8 mouse cellular contexts compared by ENCODE assay signal in the genomic region with DNA sequence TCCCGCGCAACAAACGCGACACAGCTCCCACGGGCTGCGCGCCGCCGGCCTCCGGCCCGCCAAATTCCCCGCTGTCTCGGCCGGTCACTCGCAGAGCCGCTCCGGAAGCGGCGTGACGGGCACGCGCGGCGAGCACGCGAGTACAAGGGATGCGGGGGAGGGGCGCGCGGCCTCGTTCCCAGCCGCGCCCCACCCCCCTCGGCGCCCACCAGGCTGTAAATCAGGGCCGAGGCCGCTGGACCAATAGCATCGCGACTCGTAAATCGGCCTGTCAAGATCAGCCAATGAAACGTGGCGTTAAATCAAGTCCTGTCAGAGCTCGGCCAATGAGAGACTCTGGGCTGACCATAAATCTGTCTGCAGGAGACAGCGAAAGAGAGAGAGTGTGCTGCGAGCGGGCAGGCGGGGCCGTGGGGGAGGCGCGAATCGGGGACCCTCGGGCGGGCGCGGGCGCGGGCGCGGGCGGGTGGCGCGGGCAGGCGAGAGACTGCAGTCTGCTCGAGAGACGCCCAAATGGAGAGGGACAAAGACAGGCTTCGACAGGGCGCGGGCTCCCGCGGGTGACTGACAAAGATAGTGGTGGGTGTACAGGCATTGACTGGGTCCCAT. TPM values are rescaled to one million over a fixed set of nuclear protein-coding genes. Genes with fewer than 3 reads are reported as not detected.
DNase-seq lines count a peak whose midpoint lies in the region; ATAC-seq and TF ChIP-seq lines count a peak whose summit lies in the region.

No protein-coding gene starts in this region.

- DNase-seq in CH12.LX (ENCODE audit: extremely low read depth), result peak; percentile 100
- peak; percentile 77 for DNase-seq in c-Kit-positive CD71-positive TER-119-positive erythroid progenitor cells, embryonic 14.5 days (ENCODE audit: low spot score)
- peak; percentile 98 for DNase-seq in heart, postnatal 0 days (ENCODE audit: low spot score)
- DNase-seq in kidney, postnatal 4 days, result peak; percentile 98 to 99

- peak overlapping the region; percentile 53 to 57 (median 57) for H3K4me3 ChIP-seq in CH12.LX (replicated peaks in 1 of 3; ENCODE audit: low read depth in 2 of 3, low read length in 2 of 3, poor library complexity in 1 of 3)
- H3K4me3 ChIP-seq in forebrain, embryonic 12.5 days (replicated peaks), result peak overlapping the region; percentile 44
- H3K4me3 ChIP-seq in heart, postnatal 0 days (ENCODE audit: low read depth, low read length), result peak overlapping the region; percentile 61
- H3K4me3 ChIP-seq in liver, embryonic 16.5 days (ENCODE audit: low read depth, low read length), result peak overlapping the region; percentile 63
- peak overlapping the region; percentile 39 for H3K4me3 ChIP-seq in neural tube, embryonic 13.5 days
- peak overlapping the region; percentile 81 for H3K4me3 ChIP-seq in testis, adult 2 months (ENCODE audit: control insufficient read depth, low read depth, low read length)

- peaks cover 0 to 3% of the 10 kb centered on the region in 2 experiments for H3K36me3 ChIP-seq in CH12.LX (replicated peaks in 1 of 2; ENCODE audit: control insufficient read depth in 1 of 2, insufficient read depth in 1 of 2, low read length in 1 of 2)
- no peaks in the 10 kb centered on the region for H3K36me3 ChIP-seq in forebrain, embryonic 12.5 days (replicated peaks)
- H3K36me3 ChIP-seq in heart, postnatal 0 days (replicated peaks; ENCODE audit: control insufficient read depth, insufficient read depth, low read length), result no peaks in the 10 kb centered on the region
- H3K36me3 ChIP-seq in liver, embryonic 16.5 days (ENCODE audit: control insufficient read depth, insufficient read depth), result no peaks in the 10 kb centered on the region
- H3K36me3 ChIP-seq in neural tube, embryonic 13.5 days, result no peaks in the 10 kb centered on the region
- no peaks in the 10 kb centered on the region for H3K36me3 ChIP-seq in testis, adult 2 months (ENCODE audit: control insufficient read depth, insufficient read depth, low read length)

- peak overlapping the region; percentile 68 for H3K4me2 ChIP-seq in CH12.LX (ENCODE audit: insufficient read depth, low read depth, poor library complexity, severe bottlenecking)
- H3K4me2 ChIP-seq in forebrain, embryonic 12.5 days, result peak overlapping the region; percentile 73
- H3K4me2 ChIP-seq in heart, postnatal 0 days (ENCODE audit: low read depth, low read length), result peak overlapping the region; percentile 87
- peak overlapping the region; percentile 86 for H3K4me2 ChIP-seq in liver, embryonic 16.5 days (ENCODE audit: low read depth, low read length)
- peak overlapping the region; percentile 65 for H3K4me2 ChIP-seq in neural tube, embryonic 13.5 days

- H3K9me3 ChIP-seq in CH12.LX (replicated peaks; ENCODE audit: low read length), result no peaks in the 10 kb centered on the region
- no peaks in the 10 kb centered on the region for H3K9me3 ChIP-seq in forebrain, embryonic 12.5 days
- H3K9me3 ChIP-seq in heart, postnatal 0 days (replicated peaks; ENCODE audit: control insufficient read depth, low read length), result no peaks in the 10 kb centered on the region
- H3K9me3 ChIP-seq in liver, embryonic 16.5 days (replicated peaks; ENCODE audit: control insufficient read depth, low read length), result no peaks in the 10 kb centered on the region
- no peaks in the 10 kb centered on the region for H3K9me3 ChIP-seq in neural tube, embryonic 13.5 days

- no peak for TF ChIP-seq CTCF in CH12.LX (conservative IDR thresholded peaks at IDR 0.05 in 1 of 2, IDR thresholded peaks at IDR 0.05 in 1 of 2; ENCODE audit: low read depth in 2 of 2, low read length in 2 of 2)
- no peak for TF ChIP-seq CTCF in heart, postnatal 0 days (IDR thresholded peaks at IDR 0.05; ENCODE audit: low read depth)
- TF ChIP-seq CTCF in testis, adult 2 months (IDR thresholded peaks at IDR 0.05; ENCODE audit: control insufficient read depth, insufficient read depth, insufficient replicate concordance, low read depth, low read length), result no peak

- under 1% methylated on average over 69 of the region's 71 CpGs for WGBS in forebrain, embryonic 12.5 days
- WGBS in heart, postnatal 0 days, result under 1% methylated on average over 71 of the region's 71 CpGs
- WGBS in liver, embryonic 16.5 days (ENCODE audit: insufficient replicate concordance), result under 1% methylated on average over 69 of the region's 71 CpGs
- under 1% methylated on average over 71 of the region's 71 CpGs for WGBS in neural tube, embryonic 13.5 days

- H3K4me1 ChIP-seq in CH12.LX (ENCODE audit: control insufficient read depth in 1 of 2, insufficient read depth in 2 of 2), result peaks cover 10 to 87% of the 10 kb centered on the region in 2 experiments; a peak in 3 of 4 replicates
- peaks cover 72% of the 10 kb centered on the region for H3K4me1 ChIP-seq in forebrain, embryonic 12.5 days
- peaks cover 8% of the 10 kb centered on the region for H3K4me1 ChIP-seq in heart, postnatal 0 days (ENCODE audit: control insufficient read depth, insufficient read depth)
- peaks cover 42% of the 10 kb centered on the region for H3K4me1 ChIP-seq in liver, embryonic 16.5 days (ENCODE audit: control insufficient read depth, low read depth, low read length)
- H3K4me1 ChIP-seq in neural tube, embryonic 13.5 days (replicated peaks), result peaks cover 76% of the 10 kb centered on the region
- H3K4me1 ChIP-seq in testis, adult 2 months (ENCODE audit: control insufficient read depth, insufficient read depth, low read length), result peaks cover 15% of the 10 kb centered on the region

- peaks cover 5% of the 10 kb centered on the region for H3K27me3 ChIP-seq in CH12.LX (replicated peaks)
- H3K27me3 ChIP-seq in forebrain, embryonic 12.5 days, result peaks cover 23% of the 10 kb centered on the region
- H3K27me3 ChIP-seq in heart, postnatal 0 days (ENCODE audit: control insufficient read depth, insufficient read depth, low read length), result 0 out of 2 replicates have a peak, but pooled peaks cover 8% of the 10 kb centered on the region
- peaks cover 38% of the 10 kb centered on the region for H3K27me3 ChIP-seq in liver, embryonic 16.5 days (ENCODE audit: control insufficient read depth, insufficient read depth, low read depth, low read length)
- H3K27me3 ChIP-seq in neural tube, embryonic 13.5 days, result no peaks in the 10 kb centered on the region
- no peaks in the 10 kb centered on the region for H3K27me3 ChIP-seq in testis, adult 2 months (ENCODE audit: control insufficient read depth, insufficient read depth, low read length)

- ATAC-seq in forebrain, embryonic 12.5 days (ENCODE audit: low FRiP score), result peak; percentile 94
- ATAC-seq in heart, postnatal 0 days (ENCODE audit: insufficient read depth, low read depth), result peak; percentile 96
- ATAC-seq in liver, embryonic 16.5 days (ENCODE audit: low read depth), result peak; percentile 91
- ATAC-seq in neural tube, embryonic 13.5 days (ENCODE audit: low read depth), result peak; percentile 93

- H3K79me2 ChIP-seq in CH12.LX (replicated peaks; ENCODE audit: control insufficient read depth, extremely low read depth, insufficient read depth, poor library complexity, severe bottlenecking), result no peaks in the 10 kb centered on the region

- no peak for TF ChIP-seq RAD21 in CH12.LX (IDR thresholded peaks at IDR 0.05; ENCODE audit: low read depth, low read length)

- in situ Hi-C loops in CH12.LX (cut with MboI; ENCODE audit: low pct_ligation_motif_present, low pct_unique_long_range_greater_than_20kb, low sequenced_read_pairs), result loop anchor here (5.0 kb wide), 2 partner anchors 53 to 118 kb away; no protein-coding TSS in a partner anchor

- dilution Hi-C loops in CH12.LX (cut with MboI; ENCODE audit: extremely low pct_ligation_motif_present, extremely low pct_unique_long_range_greater_than_20kb, low sequenced_read_pairs), result no loop called here

- H3K9ac ChIP-seq in CH12.LX (ENCODE audit: insufficient read depth, low read depth), result peak overlapping the region; percentile 89
- H3K9ac ChIP-seq in forebrain, embryonic 12.5 days, result peak overlapping the region; percentile 81
- H3K9ac ChIP-seq in heart, postnatal 0 days (replicated peaks; ENCODE audit: low read depth, low read length), result peak overlapping the region; percentile 68
- peak overlapping the region; percentile 54 for H3K9ac ChIP-seq in liver, embryonic 16.5 days (ENCODE audit: low read depth, low read length)
- peak overlapping the region; percentile 79 for H3K9ac ChIP-seq in neural tube, embryonic 13.5 days

- TF ChIP-seq EP300 in CH12.LX (IDR thresholded peaks at IDR 0.05; ENCODE audit: low read length), result no peak
- TF ChIP-seq EP300 in heart, postnatal 0 days (IDR thresholded peaks at IDR 0.05; ENCODE audit: low read depth), result peak; percentile 97

- H3K27ac ChIP-seq in CH12.LX (ENCODE audit: insufficient read depth, low read depth), result peak overlapping the region; percentile 17
- peak overlapping the region; percentile 99 for H3K27ac ChIP-seq in forebrain, embryonic 12.5 days
- H3K27ac ChIP-seq in heart, postnatal 0 days (ENCODE audit: low read depth), result peak overlapping the region; percentile 85
- H3K27ac ChIP-seq in liver, embryonic 16.5 days (ENCODE audit: low read length), result peak overlapping the region; percentile 80
- H3K27ac ChIP-seq in neural tube, embryonic 13.5 days (replicated peaks), result peak overlapping the region; percentile 99
- peak overlapping the region; percentile 86 for H3K27ac ChIP-seq in testis, adult 2 months (ENCODE audit: control insufficient read depth, insufficient read depth, low read depth, low read length)

- TF ChIP-seq POLR2A in CH12.LX (IDR thresholded peaks at IDR 0.05; ENCODE audit: low read depth, low read length), result peak; percentile 82
- TF ChIP-seq POLR2A in testis, adult 2 months (IDR thresholded peaks at IDR 0.05; ENCODE audit: control insufficient read depth, low read depth, low read length), result peak; percentile 44

RNA-seq across cellular contexts. Expression of a gene that starts 5.2 kb away (rescaled TPM):
- 0.25 and 0.42 TPM in 2 replicates for total RNA-seq in CH12.LX (2012; rRNA removed)
- total RNA-seq in CH12.LX (2014; rRNA removed), result 0.26 and 0.66 TPM in 2 replicates
- polyA plus RNA-seq in CH12.LX (2012; ENCODE audit: insufficient read length, low read depth), result 0.79 and 1.4 TPM in 2 replicates
- polyA plus RNA-seq in forebrain, embryonic 12.5 days (2016; fragmentation: Nextera tagmentation; extraction: Ambion mirVana), result 0.10 and 0.37 TPM in 2 replicates
- total RNA-seq in heart, postnatal 0 days (2014; rRNA removed; ENCODE audit: low replicate concordance), result not detected in 2 replicates
- 0.10 TPM in 1 of 2 replicates, not detected in the other for polyA plus RNA-seq in heart, postnatal 0 days (2015; fragmentation: Nextera tagmentation; extraction: Ambion mirVana)
- polyA plus RNA-seq in liver, embryonic 16.5 days (2015; fragmentation: Nextera tagmentation; extraction: Ambion mirVana), result 1.0 and 1.1 TPM in 2 replicates
- polyA plus RNA-seq in neural tube, embryonic 13.5 days (2015; fragmentation: Nextera tagmentation; extraction: Ambion mirVana), result 0.57 and 0.62 TPM in 2 replicates
- 0.24 and 0.43 TPM in 2 replicates for polyA plus RNA-seq in testis, adult 2 months (2012; rRNA removed)

RNA-seq across cellular contexts. Expression of a gene that starts 32.7 kb away (rescaled TPM):
- 80.0 and 97.9 TPM in 2 replicates for total RNA-seq in CH12.LX (2012; rRNA removed)
- total RNA-seq in CH12.LX (2014; rRNA removed), result 135 and 148 TPM in 2 replicates
- polyA plus RNA-seq in CH12.LX (2012; ENCODE audit: insufficient read length, low read depth), result 263 and 271 TPM in 2 replicates
- polyA plus RNA-seq in forebrain, embryonic 12.5 days (2016; fragmentation: Nextera tagmentation; extraction: Ambion mirVana), result 226 and 228 TPM in 2 replicates
- 109 and 117 TPM in 2 replicates for total RNA-seq in heart, postnatal 0 days (2014; rRNA removed; ENCODE audit: low replicate concordance)
- polyA plus RNA-seq in heart, postnatal 0 days (2015; fragmentation: Nextera tagmentation; extraction: Ambion mirVana), result 124 TPM in 2 replicates
- 194 TPM in 2 replicates for polyA plus RNA-seq in liver, embryonic 16.5 days (2015; fragmentation: Nextera tagmentation; extraction: Ambion mirVana)
- polyA plus RNA-seq in neural tube, embryonic 13.5 days (2015; fragmentation: Nextera tagmentation; extraction: Ambion mirVana), result 214 and 224 TPM in 2 replicates
- polyA plus RNA-seq in testis, adult 2 months (2012; rRNA removed), result 51.6 and 56.8 TPM in 2 replicates

RNA-seq across cellular contexts. Expression of a gene that starts 34.7 kb away (rescaled TPM):
- total RNA-seq in CH12.LX (2012; rRNA removed), result 2.7 and 3.1 TPM in 2 replicates
- total RNA-seq in CH12.LX (2014; rRNA removed), result 1.0 and 1.2 TPM in 2 replicates
- 45.2 and 59.9 TPM in 2 replicates for polyA plus RNA-seq in CH12.LX (2012; ENCODE audit: insufficient read length, low read depth)
- 16.1 and 16.8 TPM in 2 replicates for polyA plus RNA-seq in forebrain, embryonic 12.5 days (2016; fragmentation: Nextera tagmentation; extraction: Ambion mirVana)
- total RNA-seq in heart, postnatal 0 days (2014; rRNA removed; ENCODE audit: low replicate concordance), result 5.4 and 7.9 TPM in 2 replicates
- polyA plus RNA-seq in heart, postnatal 0 days (2015; fragmentation: Nextera tagmentation; extraction: Ambion mirVana), result 4.5 and 5.5 TPM in 2 replicates
- 5.5 and 7.0 TPM in 2 replicates for polyA plus RNA-seq in liver, embryonic 16.5 days (2015; fragmentation: Nextera tagmentation; extraction: Ambion mirVana)
- polyA plus RNA-seq in neural tube, embryonic 13.5 days (2015; fragmentation: Nextera tagmentation; extraction: Ambion mirVana), result 17.1 and 18.4 TPM in 2 replicates
- polyA plus RNA-seq in testis, adult 2 months (2012; rRNA removed), result 84.7 and 92.7 TPM in 2 replicates

RNA-seq across cellular contexts. Expression of a gene that starts 47.0 kb away (rescaled TPM):
- total RNA-seq in CH12.LX (2012; rRNA removed) (0.13 TPM in 1 of 2 replicates, not detected in the other), CH12.LX (2014; rRNA removed) (not detected in 2 replicates)
- polyA plus RNA-seq in CH12.LX (2012; ENCODE audit: insufficient read length, low read depth), result 0.14 and 0.33 TPM in 2 replicates
- 2.1 and 3.4 TPM in 2 replicates for polyA plus RNA-seq in forebrain, embryonic 12.5 days (2016; fragmentation: Nextera tagmentation; extraction: Ambion mirVana)
- 1.9 and 2.5 TPM in 2 replicates for total RNA-seq in heart, postnatal 0 days (2014; rRNA removed; ENCODE audit: low replicate concordance)
- 0.93 and 1.2 TPM in 2 replicates for polyA plus RNA-seq in heart, postnatal 0 days (2015; fragmentation: Nextera tagmentation; extraction: Ambion mirVana)
- polyA plus RNA-seq in liver, embryonic 16.5 days (2015; fragmentation: Nextera tagmentation; extraction: Ambion mirVana), result 202 and 220 TPM in 2 replicates
- 1.3 and 1.9 TPM in 2 replicates for polyA plus RNA-seq in neural tube, embryonic 13.5 days (2015; fragmentation: Nextera tagmentation; extraction: Ambion mirVana)
- 8.9 and 10.6 TPM in 2 replicates for polyA plus RNA-seq in testis, adult 2 months (2012; rRNA removed)

Comparison
In these comparisons a context has a peak if more than half of its experiments do, and no peak if none do; other contexts are left out.
1. Peak in every context shown above with its lines: DNase-seq, ATAC-seq, H3K4me3 ChIP-seq and H3K27ac ChIP-seq.
2. H3K27ac ChIP-seq: peak in every context shown above with its lines; median percentile 99 in forebrain, embryonic 12.5 days; 99 in neural tube, embryonic 13.5 days; 86 in testis, adult 2 months; 85 in heart, postnatal 0 days; 80 in liver, embryonic 16.5 days; 17 in CH12.LX.